Mouse (Mus musculus) ovary, adult 2 months (tissue): Measurements from ENCODE around the gene Arrdc4. TPM values are rescaled to one million over a fixed set of nuclear protein-coding genes. Genes with fewer than 3 reads are reported as not detected.

Source experiments
- polyA plus RNA-seq: library from polyadenylated mRNA; depleted of rRNA; stranded (reverse); fragments of >200 nt; gene quantifications from 2 replicates; pipeline ENCODE4 v1.2.3, GENCODE M21; 2012; rRNA removed

Arrdc4 gene
- 15.7 and 21.2 TPM in 2 replicates for polyA plus RNA-seq

GRCm38 (mm10) chr7:68748761-68749635 is at the start of gene Arrdc4:
Gene Arrdc4, minus strand, starts transcription at chr7:68749241.

